Mouse (Mus musculus) limb, embryonic 11.5 days (tissue): ENCODE data around the gene Gk2. TPM values are rescaled to one million over a fixed set of nuclear protein-coding genes. Genes with fewer than 3 reads are reported as not detected.

Experiments
- ATAC-seq: fragments of 200-750 bp; cut with Nextera tagmentation; 2 replicates; pipeline ENCODE4 v1.8.0; 2017; ENCODE audit warnings: low read depth; ENCODE audit not compliant: insufficient number of reproducible peaks, low FRiP score, low TSS enrichment
- DNase-seq: peaks from one replicate; pipeline ENCODE4 v3.0.0-alpha.2; 2015; ENCODE audit warnings: low spot score
- H3K27ac ChIP-seq: fragments of 300-500 bp; sonication (generic); replicated peaks from 2 replicates; pipeline ENCODE4 v1.5.1; 2014; ENCODE audit warnings: low read depth, mild to moderate bottlenecking, low read length
- H3K27me3 ChIP-seq: fragments of 300-500 bp; sonication (generic); 2 replicates; pipeline ENCODE4 v1.6.1; 2014; ENCODE audit warnings: mild to moderate bottlenecking, low read length, mixed read lengths; ENCODE audit not compliant: control insufficient read depth, insufficient read depth
- H3K36me3 ChIP-seq: fragments of 300-500 bp; sonication (generic); 2 replicates; pipeline ENCODE4 v1.6.1; 2014; ENCODE audit warnings: mild to moderate bottlenecking, low read length, moderate library complexity, mixed read lengths; ENCODE audit not compliant: control insufficient read depth, insufficient read depth
- H3K4me1 ChIP-seq: fragments of 300-500 bp; sonication (generic); 2 replicates; pipeline ENCODE4 v1.6.1; 2014; ENCODE audit warnings: low read length, mixed read lengths; ENCODE audit not compliant: control insufficient read depth, insufficient read depth
- H3K4me2 ChIP-seq: fragments of 300-500 bp; sonication (generic); 2 replicates; pipeline ENCODE4 v1.6.1; 2014; ENCODE audit warnings: low read depth, mild to moderate bottlenecking, moderate library complexity; ENCODE audit not compliant: severe bottlenecking
- H3K4me3 ChIP-seq: fragments of 300-500 bp; sonication (generic); 2 replicates; pipeline ENCODE4 v1.5.1; 2014; ENCODE audit warnings: low read depth, low read length
- H3K9ac ChIP-seq: fragments of 300-500 bp; sonication (generic); 2 replicates; pipeline ENCODE4 v1.6.1; 2014; ENCODE audit warnings: mild to moderate bottlenecking, low read length
- H3K9me3 ChIP-seq: fragments of 300-500 bp; sonication (generic); 2 replicates; pipeline ENCODE4 v1.6.1; 2016; ENCODE audit warnings: low read length; ENCODE audit not compliant: control insufficient read depth
- WGBS: fragments of 180-500 bp; shearing (Covaris S2); extraction: QIAGEN DNeasy Blood & Tissue Kit; methylation state at CpG from one replicate; pipeline ENCODE4 v1.1.7; 2014; 5-methylcytosine and 5-hydroxymethylcytosine counted together
- polyA plus RNA-seq: library from polyadenylated mRNA; unstranded; fragments of >200 nt; fragmentation: Nextera tagmentation; extraction: Ambion mirVana; gene quantifications from 2 replicates; pipeline ENCODE4 v1.2.1, GENCODE M21; 2014

Gk2 gene
- polyA plus RNA-seq = not detected in 2 replicates

GRCm38 (mm10) chr5:97456816-97457215 is at the start of gene Gk2:
TSS of gene Gk2 (minus strand) at chr5:97457021.
- no peak within 1 kb of the TSS for H3K4me3 ChIP-seq
- no peak within 1 kb of the TSS for H3K4me2 ChIP-seq
- DNase-seq = no peak
- 92% methylated on average over 10 of the region's 10 CpGs for WGBS
- no peak within 1 kb of the TSS for H3K27ac ChIP-seq
- H3K36me3 ChIP-seq = no peaks in the 10 kb centered on the region
- no peak for ATAC-seq
- H3K9ac ChIP-seq = no peak within 1 kb of the TSS
- H3K4me1 ChIP-seq = no peaks in the 10 kb centered on the region
- H3K9me3 ChIP-seq = no peaks in the 10 kb centered on the region
- no peaks in the 10 kb centered on the region for H3K27me3 ChIP-seq

GRCm38 (mm10) chr5:97498041-97498440 is 41.2 kb upstream of the Gk2 start:
- DNase-seq = no peak
- Histone ChIP-seq H3K27ac (no peak overlapping the region), H3K4me2 (no peak overlapping the region), H3K9me3 (no peaks in the 10 kb centered on the region), H3K9ac (no peak overlapping the region), H3K4me1 (no peaks in the 10 kb centered on the region), H3K36me3 (no peaks in the 10 kb centered on the region), H3K4me3 (no peak overlapping the region), H3K27me3 (no peaks in the 10 kb centered on the region)
- no peak for ATAC-seq

- no peak for ATAC-seq
- 49% methylated on average over 5 of the region's 5 CpGs for WGBS
- H3K4me1 ChIP-seq = no peaks in the 10 kb centered on the region
- DNase-seq = no peak
- H3K36me3 ChIP-seq = no peaks in the 10 kb centered on the region
- H3K9ac ChIP-seq = no peak overlapping the region
- no peaks in the 10 kb centered on the region for H3K9me3 ChIP-seq
- H3K27me3 ChIP-seq = no peaks in the 10 kb centered on the region
- H3K27ac ChIP-seq = no peak overlapping the region
- H3K4me2 ChIP-seq = no peak overlapping the region
- H3K4me3 ChIP-seq = no peak overlapping the region
Measured at GRCm38 (mm10) chr5:97495488-97496092, 38.8 kb upstream of the Gk2 start.

GRCm38 (mm10) chr5:97493421-97493820 is 36.6 kb upstream of the Gk2 start:
- ATAC-seq (no peak), DNase-seq (no peak)
- H3K9ac ChIP-seq = no peak overlapping the region
- no peaks in the 10 kb centered on the region for H3K27me3 ChIP-seq
- no peak overlapping the region for H3K27ac ChIP-seq
- 85% methylated on average over 5 of the region's 5 CpGs for WGBS
- H3K4me3 ChIP-seq = no peak overlapping the region
- H3K4me2 ChIP-seq = no peak overlapping the region
- H3K4me1 ChIP-seq = no peaks in the 10 kb centered on the region
- H3K36me3 ChIP-seq = no peaks in the 10 kb centered on the region
- no peaks in the 10 kb centered on the region for H3K9me3 ChIP-seq

- no peak overlapping the region for H3K4me3 ChIP-seq
- H3K36me3 ChIP-seq = no peaks in the 10 kb centered on the region
- H3K9ac ChIP-seq = no peak overlapping the region
- WGBS = 90% methylated on average over 5 of the region's 5 CpGs
- no peak for DNase-seq
- H3K9me3 ChIP-seq = no peaks in the 10 kb centered on the region
- no peaks in the 10 kb centered on the region for H3K27me3 ChIP-seq
- H3K27ac ChIP-seq = no peak overlapping the region
- H3K4me1 ChIP-seq = no peaks in the 10 kb centered on the region
- ATAC-seq = no peak
- no peak overlapping the region for H3K4me2 ChIP-seq
Measured at GRCm38 (mm10) chr5:97486141-97486540, 29.3 kb upstream of the Gk2 start.

- Histone ChIP-seq H3K27ac (no peak overlapping the region), H3K27me3 (no peaks in the 10 kb centered on the region), H3K9ac (no peak overlapping the region), H3K36me3 (no peaks in the 10 kb centered on the region), H3K4me2 (no peak overlapping the region), H3K9me3 (no peaks in the 10 kb centered on the region), H3K4me1 (no peaks in the 10 kb centered on the region), H3K4me3 (no peak overlapping the region)
- DNase-seq = no peak
- ATAC-seq = no peak
- 74% methylated on average over 1 of the region's 1 CpGs for WGBS
Measured at GRCm38 (mm10) chr5:97479991-97480390, 23.2 kb upstream of the Gk2 start.

GRCm38 (mm10) chr5:97467246-97467645 is 10.4 kb upstream of the Gk2 start:
- Histone ChIP-seq H3K9me3 (no peaks in the 10 kb centered on the region), H3K9ac (no peak overlapping the region), H3K4me3 (no peak overlapping the region), H3K36me3 (no peaks in the 10 kb centered on the region), H3K27me3 (no peaks in the 10 kb centered on the region), H3K4me1 (no peaks in the 10 kb centered on the region), H3K27ac (no peak overlapping the region), H3K4me2 (no peak overlapping the region)
- WGBS = 83% methylated on average over 7 of the region's 7 CpGs
- DNase-seq = no peak
- no peak for ATAC-seq

GRCm38 (mm10) chr5:97466430-97467158 is 9.8 kb upstream of the Gk2 start:
- H3K4me3 ChIP-seq = no peak overlapping the region
- no peak overlapping the region for H3K9ac ChIP-seq
- no peak overlapping the region for H3K4me2 ChIP-seq
- no peaks in the 10 kb centered on the region for H3K27me3 ChIP-seq
- H3K27ac ChIP-seq = no peak overlapping the region
- no peak for DNase-seq
- 85% methylated on average over 10 of the region's 10 CpGs for WGBS
- H3K36me3 ChIP-seq = no peaks in the 10 kb centered on the region
- no peaks in the 10 kb centered on the region for H3K4me1 ChIP-seq
- H3K9me3 ChIP-seq = no peaks in the 10 kb centered on the region
- ATAC-seq = no peak
